Mouse (Mus musculus) hindbrain, embryonic 11.5 days (tissue): ENCODE results near the gene Skiv2l. TPM values are rescaled to one million over a fixed set of nuclear protein-coding genes. Genes with fewer than 3 reads are reported as not detected.
"Not testable (repeated sequence)": the region's sequence is repeated elsewhere in the genome, so short reads cannot be mapped to it uniquely, and the experiment has no call there.

Source experiments
- ATAC-seq: fragments of 200-750 bp; cut with Nextera tagmentation; 2 replicates; pipeline ENCODE4 v1.8.0; 2017; ENCODE audit warnings: mild to moderate bottlenecking, moderate TSS enrichment, moderate library complexity; ENCODE audit not compliant: low FRiP score
- DNase-seq: peaks from one replicate; pipeline ENCODE4 v3.0.0-alpha.2; 2015; ENCODE audit warnings: low spot score
- H3K27ac ChIP-seq: fragments of 300-500 bp; sonication (generic); 2 replicates; pipeline ENCODE4 v1.5.1; 2014; ENCODE audit warnings: mild to moderate bottlenecking, low read depth, low read length
- H3K27me3 ChIP-seq: fragments of 300-500 bp; sonication (generic); 2 replicates; pipeline ENCODE4 v1.6.1; 2014; ENCODE audit warnings: mild to moderate bottlenecking, low read length, moderate library complexity, mixed read lengths; ENCODE audit not compliant: control insufficient read depth, insufficient read depth
- H3K36me3 ChIP-seq: fragments of 300-500 bp; sonication (generic); 2 replicates; pipeline ENCODE4 v1.6.1; 2014; ENCODE audit warnings: mild to moderate bottlenecking, low read length, moderate library complexity, mixed read lengths; ENCODE audit not compliant: control insufficient read depth, insufficient read depth
- H3K4me1 ChIP-seq: fragments of 300-500 bp; sonication (generic); replicated peaks from 2 replicates; pipeline ENCODE4 v1.6.1; 2014; ENCODE audit warnings: low read length, mixed read lengths; ENCODE audit not compliant: control insufficient read depth, insufficient read depth
- H3K4me2 ChIP-seq: fragments of 300-500 bp; sonication (generic); replicated peaks from 2 replicates; pipeline ENCODE4 v1.6.1; 2014; ENCODE audit warnings: mild to moderate bottlenecking, low read depth, low read length
- H3K4me3 ChIP-seq: fragments of 300-500 bp; sonication (generic); 2 replicates; pipeline ENCODE4 v1.5.1; 2014; ENCODE audit warnings: low read depth, low read length
- H3K9ac ChIP-seq: fragments of 300-500 bp; sonication (generic); 2 replicates; pipeline ENCODE4 v1.6.1; 2014; ENCODE audit warnings: low read depth, low read length
- H3K9me3 ChIP-seq: fragments of 300-500 bp; sonication (generic); 2 replicates; pipeline ENCODE4 v1.6.1; 2016; ENCODE audit warnings: low read length; ENCODE audit not compliant: control insufficient read depth
- whole genome bisulfite sequencing: fragments of 180-500 bp; shearing (Covaris S2); extraction: QIAGEN DNeasy Blood & Tissue Kit; methylation state at CpG from one replicate; pipeline ENCODE4 v1.1.7; 2014; 5-methylcytosine and 5-hydroxymethylcytosine counted together
- polyA plus RNA-seq: library from polyadenylated mRNA; unstranded; fragments of >200 nt; fragmentation: Nextera tagmentation; extraction: Ambion mirVana; gene quantifications from 2 replicates; pipeline ENCODE4 v1.2.1, GENCODE M21; 2014

Gene Skiv2l
- polyA plus RNA-seq, 1 experiment from 2014 or later: 26.9 TPM

DNA sequence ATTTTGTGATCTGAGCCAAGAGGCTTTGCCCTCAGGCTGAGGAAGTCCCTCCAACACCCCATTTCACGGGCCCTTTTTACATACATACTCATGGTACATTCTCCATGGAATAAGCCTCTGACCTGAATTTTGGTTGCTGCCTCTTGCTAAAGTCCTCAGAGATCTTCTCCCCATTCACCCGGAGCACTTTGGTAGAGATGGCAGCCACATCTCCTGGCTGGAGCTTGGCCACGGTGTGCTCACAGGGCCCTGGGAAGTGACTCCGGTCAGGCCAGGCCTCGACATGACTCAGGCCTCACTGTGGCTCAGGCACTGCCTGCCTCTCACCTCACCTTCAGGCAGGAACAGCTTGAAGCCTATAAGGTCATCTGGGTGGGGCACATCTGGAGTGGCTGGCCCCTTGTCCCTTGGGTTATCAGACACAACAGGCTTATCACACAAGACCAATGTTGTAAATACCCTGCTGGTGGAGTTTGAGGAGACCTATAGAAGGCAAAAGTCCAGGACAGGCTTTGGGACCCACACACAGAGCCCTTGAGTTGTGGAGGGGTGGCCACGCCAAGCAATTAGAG is 9.2 kb downstream of the Skiv2l start:
- Histone ChIP-seq H3K9me3 (no peaks in the 10 kb centered on the region), H3K4me3 (no peak overlapping the region), H3K4me1 (peaks cover 10% of the 10 kb centered on the region), H3K27ac (no peak overlapping the region), H3K4me2 (no peak overlapping the region), H3K9ac (no peak overlapping the region), H3K27me3 (no peaks in the 10 kb centered on the region), H3K36me3 (peaks cover 14% of the 10 kb centered on the region; the same call in 1 of the 2 replicates)
- DNase-seq (no peak), ATAC-seq (no peak)
- WGBS: 79% methylated on average over 6 of the region's 6 CpGs

DNA sequence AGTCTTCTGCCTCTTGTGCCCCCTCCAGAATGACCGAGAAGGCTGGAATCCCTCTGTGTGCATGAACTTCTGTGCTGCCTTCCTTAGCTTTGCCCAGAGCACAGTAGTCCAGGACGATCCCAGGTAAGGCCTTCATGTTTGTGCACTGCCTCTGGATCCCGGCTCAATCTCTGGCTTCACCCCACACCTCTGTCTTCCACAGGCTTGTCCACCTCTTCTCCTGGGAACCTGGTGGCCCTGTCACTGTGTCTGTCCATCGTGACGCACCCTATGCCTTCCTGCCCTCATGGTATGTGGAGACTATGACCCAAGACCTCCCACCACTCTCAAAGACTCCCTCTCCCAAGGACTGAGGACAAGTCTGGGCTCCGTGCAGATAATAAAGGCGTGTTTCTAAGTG is 11.2 kb downstream of the Skiv2l start:
- DNase-seq: no peak
- no peak for ATAC-seq
- H3K4me3 ChIP-seq: no peak overlapping the region
- no peaks in the 10 kb centered on the region for H3K27me3 ChIP-seq
- peaks cover 14% of the 10 kb centered on the region for H3K4me1 ChIP-seq
- no peak overlapping the region for H3K27ac ChIP-seq
- H3K4me2 ChIP-seq: no peak overlapping the region
- 92% methylated on average over 7 of the region's 7 CpGs for WGBS
- H3K36me3 ChIP-seq: peaks cover 12% of the 10 kb centered on the region; the same call in 1 of the 2 replicates
- no peaks in the 10 kb centered on the region for H3K9me3 ChIP-seq
- no peak overlapping the region for H3K9ac ChIP-seq

DNA sequence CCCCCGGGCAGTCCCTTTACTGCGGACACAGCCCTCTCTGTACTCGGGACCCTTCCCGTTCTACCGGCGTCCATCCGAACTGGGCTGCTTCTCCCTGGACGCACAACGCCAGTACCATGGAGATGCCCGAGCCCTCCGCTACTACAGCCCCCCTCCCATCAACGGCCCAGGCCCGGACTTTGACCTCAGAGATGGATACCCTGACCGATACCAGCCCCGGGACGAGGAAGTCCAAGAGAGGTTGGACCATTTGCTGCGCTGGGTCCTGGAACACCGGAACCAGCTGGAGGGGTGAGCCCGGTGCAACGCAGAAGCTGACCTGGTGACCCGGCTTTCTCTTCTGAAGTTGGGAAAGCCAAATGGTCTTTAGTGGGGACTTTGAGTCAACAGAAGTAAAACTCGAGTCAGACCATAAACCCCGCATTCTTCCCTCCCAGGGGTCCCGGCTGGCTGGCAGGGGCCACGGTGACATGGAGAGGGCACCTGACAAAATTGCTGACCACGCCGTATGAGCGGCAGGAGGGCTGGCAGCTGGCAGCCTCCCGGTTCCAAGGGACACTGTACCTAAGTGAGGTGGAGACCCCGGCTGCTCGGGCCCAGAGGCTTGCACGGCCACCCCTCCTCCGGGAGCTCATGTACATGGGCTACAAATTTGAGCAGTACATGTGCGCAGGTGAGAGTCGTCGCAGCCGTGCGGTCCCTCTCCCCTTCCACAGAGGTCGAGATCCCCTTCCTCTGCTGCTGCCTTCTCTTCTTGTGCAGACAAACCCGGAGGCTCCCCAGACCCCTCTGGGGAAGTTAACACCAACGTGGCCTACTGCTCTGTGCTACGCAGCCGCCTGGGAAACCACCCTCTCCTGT is 12.3 kb downstream of the Skiv2l start:
- 42% methylated on average over 43 of the region's 43 CpGs for WGBS
- Histone ChIP-seq H3K4me2 (peak overlapping the region; percentile 81), H3K9ac (peak overlapping the region; percentile 72), H3K27me3 (no peaks in the 10 kb centered on the region), H3K4me1 (peaks cover 14% of the 10 kb centered on the region), H3K9me3 (no peaks in the 10 kb centered on the region), H3K36me3 (peaks cover 12% of the 10 kb centered on the region; the same call in 1 of the 2 replicates), H3K27ac (no peak overlapping the region), H3K4me3 (peak overlapping the region; percentile 74)
- peak; percentile 25 for ATAC-seq
- DNase-seq: no peak

- Histone ChIP-seq H3K9me3 (no peaks in the 10 kb centered on the region), H3K9ac (peak within 1 kb of the TSS; percentile 72), H3K27ac (peak within 1 kb of the TSS; percentile 67), H3K4me2 (peak within 1 kb of the TSS; percentile 81), H3K27me3 (no peaks in the 10 kb centered on the region), H3K4me1 (peaks cover 14% of the 10 kb centered on the region), H3K36me3 (peaks cover 12% of the 10 kb centered on the region; the same call in 1 of the 2 replicates), H3K4me3 (peak within 1 kb of the TSS; percentile 74)
- under 1% methylated on average over 40 of the region's 40 CpGs for WGBS
- DNase-seq (peak; percentile 97), ATAC-seq (peak; percentile 94)
Measured at GRCm38 (mm10) chr17:34836856-34837221, 13.2 kb downstream of the Skiv2l start, which contains the start of the genes Stk19 and Dxo. TSS of gene Stk19 (minus strand) at chr17:34836945. TSS of gene Dxo (plus strand) at chr17:34837019.

DNA sequence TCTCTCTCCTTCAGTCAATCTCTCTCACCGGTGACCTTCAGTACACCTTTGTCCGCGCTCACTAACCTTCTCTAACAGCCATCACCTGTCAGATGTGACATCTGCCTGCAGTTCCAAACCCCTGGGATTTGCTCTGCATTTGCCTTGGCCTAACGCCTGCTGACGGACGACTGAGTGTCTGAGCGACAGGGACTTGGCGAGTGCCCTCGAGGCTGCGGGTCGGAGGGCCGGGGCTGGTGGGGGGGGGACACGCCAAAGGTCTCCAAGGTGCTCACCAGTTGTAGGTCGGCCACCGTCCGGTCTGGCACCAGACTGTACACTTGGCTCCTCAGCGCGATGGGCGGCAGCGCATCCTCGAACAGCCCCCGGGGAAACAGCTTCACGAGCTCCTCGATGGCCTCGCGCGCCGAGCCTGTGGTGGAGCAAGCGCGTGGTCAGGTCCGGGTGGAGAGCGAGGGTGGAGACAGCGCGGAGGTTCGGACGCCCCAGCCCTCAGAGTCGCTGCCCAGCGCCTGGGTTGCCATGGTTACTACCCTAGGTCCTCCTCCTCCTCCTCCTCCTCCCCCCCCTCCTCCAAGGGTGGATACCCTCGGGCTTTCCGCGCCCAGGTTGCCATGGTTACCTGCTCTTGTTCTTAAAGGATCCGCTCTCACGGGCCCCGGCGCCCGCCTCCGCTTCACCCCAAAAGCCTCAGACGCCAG is 13.7 kb downstream of the Skiv2l start:
- Histone ChIP-seq H3K9ac (peak overlapping the region; percentile 70), H3K9me3 (no peaks in the 10 kb centered on the region), H3K4me3 (peak overlapping the region; percentile 74), H3K4me1 (peaks cover 14% of the 10 kb centered on the region), H3K27me3 (no peaks in the 10 kb centered on the region), H3K36me3 (peaks cover 12% of the 10 kb centered on the region; the same call in 1 of the 2 replicates), H3K27ac (peak overlapping the region; percentile 67), H3K4me2 (peak overlapping the region; percentile 81)
- no peak for DNase-seq
- 4% methylated on average over 44 of the region's 48 CpGs for WGBS
- ATAC-seq: peak; percentile 83

DNA sequence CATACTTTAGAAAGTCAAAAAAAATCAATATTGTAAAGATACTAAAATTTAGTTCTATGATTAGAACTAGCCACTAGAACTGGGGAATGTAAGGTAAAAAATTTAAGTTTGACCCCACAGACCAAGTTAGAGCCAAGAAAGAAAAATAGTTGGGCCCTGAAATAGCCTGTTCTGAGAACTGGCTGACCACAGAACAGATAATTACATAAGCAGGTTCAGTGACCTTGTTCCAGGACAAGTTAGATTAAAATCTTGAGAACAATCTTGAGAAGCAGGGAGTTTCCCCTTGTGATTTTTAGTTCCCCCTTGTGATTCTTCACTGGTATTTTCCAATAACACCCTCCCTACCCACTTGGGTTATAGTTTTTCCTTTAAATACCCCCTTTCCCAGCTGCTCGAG is 19.2 kb downstream of the Skiv2l start:
- H3K9ac ChIP-seq, H3K27me3 ChIP-seq, H3K9me3 ChIP-seq, H3K4me3 ChIP-seq, ATAC-seq, DNase-seq, H3K36me3 ChIP-seq, H3K4me2 ChIP-seq, H3K27ac ChIP-seq, H3K4me1 ChIP-seq: not testable (repeated sequence)
- WGBS: 100% methylated on average over 1 of the region's 1 CpGs

GRCm38 (mm10) chr17:34814818-34815370 is 35.1 kb downstream of the Skiv2l start:
- Histone ChIP-seq H3K4me2 (no peak overlapping the region), H3K27ac (no peak overlapping the region), H3K9ac (no peak overlapping the region), H3K9me3 (no peaks in the 10 kb centered on the region), H3K4me1 (no peaks in the 10 kb centered on the region), H3K36me3 (no peaks in the 10 kb centered on the region), H3K4me3 (no peak overlapping the region), H3K27me3 (no peaks in the 10 kb centered on the region)
- WGBS: 77% methylated on average over 7 of the region's 7 CpGs
- ATAC-seq: no peak
- DNase-seq: no peak

DNA sequence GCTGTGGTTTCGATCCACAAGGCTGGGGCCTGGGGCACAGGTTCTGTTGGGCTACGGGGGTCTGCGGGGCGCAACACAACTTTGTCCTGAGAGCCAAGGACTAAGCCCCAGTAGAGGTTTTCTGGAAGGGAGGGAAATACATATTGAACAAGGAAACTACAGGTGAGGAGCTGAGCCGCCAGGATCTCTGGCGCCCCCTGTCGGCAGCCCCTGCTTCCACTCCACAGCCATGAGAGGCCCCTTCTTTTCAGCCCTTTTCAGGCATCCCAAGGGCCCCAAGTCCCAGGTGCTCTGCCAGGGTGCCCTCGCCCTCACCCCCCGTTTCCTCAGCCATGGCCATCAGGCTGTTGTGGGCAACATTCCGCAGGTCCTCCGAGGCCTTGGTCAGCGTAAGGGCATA is 36.3 kb downstream of the Skiv2l start:
- not testable (repeated sequence) for H3K9ac ChIP-seq, H3K4me1 ChIP-seq, H3K27ac ChIP-seq, H3K4me2 ChIP-seq, H3K4me3 ChIP-seq, H3K9me3 ChIP-seq, H3K27me3 ChIP-seq, H3K36me3 ChIP-seq, ATAC-seq
- peak; percentile 42 for DNase-seq
- WGBS: 62% methylated on average over 12 of the region's 12 CpGs
